Mouse (Mus musculus) liver, embryonic 15.5 days (tissue): ENCODE measurements around the gene Il17ra. TPM values are rescaled to one million over a fixed set of nuclear protein-coding genes. Genes with fewer than 3 reads are reported as not detected.

Source experiments
- ATAC-seq: fragments of 200-750 bp; cut with Nextera tagmentation; 2 replicates; pipeline ENCODE4 v1.8.0; 2017; ENCODE audit warnings: moderate number of reproducible peaks, mild to moderate bottlenecking, moderate library complexity; ENCODE audit not compliant: insufficient read depth
- H3K27ac ChIP-seq: fragments of 300-500 bp; sonication (generic); replicated peaks from 2 replicates; pipeline ENCODE4 v1.5.1; 2015; ENCODE audit warnings: mild to moderate bottlenecking, inconsistent platforms
- H3K27me3 ChIP-seq: fragments of 300-500 bp; sonication (generic); 2 replicates; pipeline ENCODE4 v1.6.1; 2015; ENCODE audit warnings: mild to moderate bottlenecking, inconsistent platforms
- H3K36me3 ChIP-seq: fragments of 300-500 bp; sonication (generic); replicated peaks from 2 replicates; pipeline ENCODE4 v1.6.1; 2015; ENCODE audit warnings: moderate library complexity, mild to moderate bottlenecking, inconsistent platforms
- H3K4me1 ChIP-seq: fragments of 300-500 bp; sonication (generic); replicated peaks from 2 replicates; pipeline ENCODE4 v1.6.1; 2015; ENCODE audit warnings: inconsistent platforms
- H3K4me2 ChIP-seq: fragments of 300-500 bp; sonication (generic); 2 replicates; pipeline ENCODE4 v1.6.1; 2015; ENCODE audit warnings: moderate library complexity, mild to moderate bottlenecking, inconsistent platforms
- H3K4me3 ChIP-seq: fragments of 300-500 bp; sonication (generic); replicated peaks from 2 replicates; pipeline ENCODE4 v1.5.1; 2015; ENCODE audit warnings: mild to moderate bottlenecking, inconsistent platforms
- H3K9ac ChIP-seq: fragments of 300-500 bp; sonication (generic); 2 replicates; pipeline ENCODE4 v1.6.1; 2015; ENCODE audit warnings: moderate library complexity, mild to moderate bottlenecking, inconsistent platforms
- H3K9me3 ChIP-seq: fragments of 300-500 bp; sonication (generic); replicated peaks from 2 replicates; pipeline ENCODE4 v1.6.1; 2016; ENCODE audit warnings: inconsistent platforms
- WGBS: fragments of 180-500 bp; shearing (Covaris S2); methylation state at CpG from one replicate; pipeline ENCODE4 v1.1.7; 2015; ENCODE audit warnings: mixed read lengths; ENCODE audit not compliant: insufficient replicate concordance; 5-methylcytosine and 5-hydroxymethylcytosine counted together
- polyA plus RNA-seq: library from polyadenylated mRNA; unstranded; fragments of >200 nt; fragmentation: Nextera tagmentation; extraction: Ambion mirVana; gene quantifications from 2 replicates; pipeline ENCODE4 v1.2.1, GENCODE M21; 2015

Gene Il17ra
- polyA plus RNA-seq, result 10.4 and 12.1 TPM in 2 replicates

DNA sequence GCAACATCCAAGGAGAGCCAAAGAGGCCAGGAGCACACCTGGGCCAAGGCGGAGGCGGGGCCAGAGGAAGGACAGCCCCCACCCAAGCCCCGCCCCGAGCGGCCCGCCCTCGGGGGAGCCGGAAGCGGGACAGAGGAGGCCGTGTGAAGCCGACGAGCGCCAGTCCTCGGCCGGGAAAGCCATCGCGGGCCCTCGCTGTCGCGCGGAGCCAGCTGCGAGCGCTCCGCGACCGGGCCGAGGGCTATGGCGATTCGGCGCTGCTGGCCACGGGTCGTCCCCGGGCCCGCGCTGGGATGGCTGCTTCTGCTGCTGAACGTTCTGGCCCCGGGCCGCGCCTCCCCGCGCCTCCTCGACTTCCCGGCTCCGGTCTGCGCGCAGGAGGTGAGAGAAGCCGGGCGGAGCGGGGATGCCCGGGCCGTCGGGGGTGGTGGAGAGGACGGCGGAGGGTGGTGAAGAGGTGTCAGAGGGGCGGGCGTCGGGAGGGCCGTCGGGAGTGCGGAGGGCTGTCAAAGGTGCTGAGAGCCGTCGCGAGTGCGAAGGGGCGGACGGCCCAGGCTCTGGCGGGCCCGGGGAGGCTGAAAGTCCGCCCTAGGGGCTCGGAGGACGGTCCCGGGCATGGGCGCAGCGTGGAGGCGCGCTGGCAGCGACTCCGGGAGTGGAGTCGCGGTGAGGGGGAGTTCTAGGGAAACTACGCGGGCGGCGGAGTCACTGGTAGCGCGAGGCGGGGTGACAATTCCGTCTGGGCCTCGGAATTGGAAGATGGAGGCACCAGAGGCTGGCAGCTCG, at the start of gene Il17ra:
Gene Il17ra, plus strand, starts transcription at position 162 of the 786 bp plus-strand sequence.
- Histone ChIP-seq H3K36me3 (no peaks in the 10 kb centered on the region), H3K27me3 (peaks cover 23% of the 10 kb centered on the region), H3K9me3 (no peaks in the 10 kb centered on the region), H3K9ac (peak within 1 kb of the TSS; percentile 83), H3K4me1 (peaks cover 55% of the 10 kb centered on the region), H3K27ac (peak within 1 kb of the TSS; percentile 79), H3K4me3 (peak within 1 kb of the TSS; percentile 83), H3K4me2 (peak within 1 kb of the TSS; percentile 99)
- under 1% methylated on average over 90 of the region's 90 CpGs for WGBS
- peak; percentile 86 for ATAC-seq

DNA sequence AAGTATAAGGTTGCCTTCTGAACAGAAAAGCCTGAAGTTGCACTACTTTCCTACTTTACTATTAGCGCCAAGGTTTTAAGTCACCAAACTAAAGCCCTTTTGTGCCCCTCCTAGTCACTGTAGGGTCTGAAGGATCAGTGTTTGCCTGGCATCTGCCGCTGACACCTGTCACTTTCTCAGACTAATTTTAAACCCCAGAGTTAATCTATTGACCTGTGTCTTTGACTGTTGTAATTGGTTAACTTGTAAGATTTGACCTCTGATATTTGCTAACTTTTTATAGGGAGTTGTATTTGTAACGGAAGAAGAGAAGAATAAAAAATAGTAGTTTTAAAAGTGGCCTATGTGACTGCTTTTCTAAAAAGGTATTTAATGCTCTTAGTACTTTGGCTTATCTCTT, 24.9 kb upstream of the Il17ra start:
- no peaks in the 10 kb centered on the region for H3K9me3 ChIP-seq

DNA sequence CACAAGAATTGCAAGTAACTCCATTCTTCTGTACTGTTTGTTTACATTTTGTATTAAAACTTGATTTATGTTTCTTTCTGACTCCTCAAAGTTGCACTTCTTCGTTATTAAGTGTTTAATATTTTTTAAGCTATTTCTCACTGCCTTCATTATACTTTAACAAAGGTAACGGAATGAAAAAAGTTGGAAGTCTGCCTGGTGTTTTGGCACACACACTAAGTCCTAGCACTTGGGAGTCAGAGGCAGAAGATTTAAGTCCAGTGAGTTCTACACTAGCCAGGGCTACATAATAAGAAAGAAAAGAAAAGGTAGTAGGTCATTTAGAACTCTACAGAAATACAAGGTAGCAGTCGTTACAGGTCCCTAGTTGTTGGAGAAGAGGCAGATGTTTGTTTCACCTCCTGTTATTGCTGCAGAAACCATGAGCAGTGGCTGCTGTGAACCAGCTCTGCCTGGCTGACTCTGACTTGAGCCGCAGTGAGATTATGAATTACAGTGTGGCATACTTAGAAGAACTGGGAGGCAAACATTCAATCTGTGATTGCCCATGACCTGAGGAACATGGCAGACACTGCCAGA, 20.8 kb upstream of the Il17ra start:
- ATAC-seq, result no peak
- H3K4me2 ChIP-seq, result no peak overlapping the region
- no peak overlapping the region for H3K27ac ChIP-seq
- H3K9ac ChIP-seq, result no peak overlapping the region
- H3K4me1 ChIP-seq, result no peaks in the 10 kb centered on the region; the same call in 1 of the 2 replicates
- peaks cover 43% of the 10 kb centered on the region for H3K36me3 ChIP-seq
- WGBS, result 79% methylated on average over 4 of the region's 4 CpGs
- no peaks in the 10 kb centered on the region for H3K27me3 ChIP-seq
- no peak overlapping the region for H3K4me3 ChIP-seq
- H3K9me3 ChIP-seq, result no peaks in the 10 kb centered on the region

More for the DNA sequence above, 24.9 kb upstream of the Il17ra start:
- H3K27ac ChIP-seq, result no peak overlapping the region
- H3K36me3 ChIP-seq, result peaks cover 64% of the 10 kb centered on the region
- 79% methylated on average over 3 of the region's 3 CpGs for WGBS
- no peak overlapping the region for H3K9ac ChIP-seq
- no peaks in the 10 kb centered on the region; the same call in 1 of the 2 replicates for H3K4me1 ChIP-seq
- no peak for ATAC-seq
- no peaks in the 10 kb centered on the region for H3K27me3 ChIP-seq
- no peak overlapping the region for H3K4me2 ChIP-seq
- no peak overlapping the region for H3K4me3 ChIP-seq

DNA sequence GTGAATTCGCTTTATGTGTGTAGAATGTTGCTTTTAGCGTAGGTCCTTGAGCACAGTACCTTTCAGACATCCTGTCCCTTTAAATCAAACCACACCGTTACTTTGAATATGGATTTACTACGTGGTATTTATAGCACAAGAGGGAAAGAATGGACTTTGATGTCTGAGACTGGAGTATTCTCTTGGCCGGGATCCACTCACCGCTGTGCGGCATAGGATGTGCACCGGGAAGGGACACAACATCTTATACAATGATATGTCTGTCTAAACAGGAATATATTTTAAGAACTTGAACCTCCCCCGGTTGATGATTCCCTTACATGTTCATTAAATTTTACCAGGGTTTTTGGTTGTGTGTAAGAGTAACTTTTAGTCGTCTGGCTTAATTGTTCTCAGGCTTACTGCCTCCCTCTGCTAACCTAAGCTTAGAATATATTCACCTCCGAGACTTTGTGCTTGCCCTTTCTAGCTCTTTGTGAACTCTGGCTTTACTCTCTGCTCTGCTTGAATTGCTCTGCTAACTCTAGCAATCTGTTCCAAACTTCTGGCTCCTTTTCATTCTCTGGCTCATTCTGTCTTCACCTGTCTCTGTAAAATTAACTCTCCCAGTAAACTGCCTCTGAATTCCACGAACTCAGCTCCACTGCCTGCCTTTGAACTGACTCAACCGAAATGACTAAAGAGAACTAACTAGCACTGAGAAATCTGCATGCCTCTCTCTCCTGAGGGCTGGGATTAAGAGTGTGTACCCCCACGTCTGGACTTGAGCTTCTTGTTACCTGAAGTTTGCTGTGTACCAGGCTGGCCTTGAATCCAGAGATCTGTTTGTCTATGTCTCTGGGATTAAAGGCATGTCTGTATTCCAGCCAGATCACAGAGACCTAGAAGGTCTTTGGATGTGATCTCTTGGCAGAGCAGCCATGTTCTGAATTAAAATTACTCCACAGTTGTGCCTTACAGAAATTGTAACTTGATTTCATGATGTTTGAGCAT, 19.4 kb upstream of the Il17ra start:
- H3K9ac ChIP-seq, result no peak overlapping the region
- H3K27ac ChIP-seq, result no peak overlapping the region
- no peak for ATAC-seq
- H3K4me1 ChIP-seq, result no peaks in the 10 kb centered on the region; the same call in 1 of the 2 replicates
- H3K9me3 ChIP-seq, result no peaks in the 10 kb centered on the region
- 82% methylated on average over 14 of the region's 14 CpGs for whole genome bisulfite sequencing
- no peak overlapping the region for H3K4me2 ChIP-seq
- peaks cover 33% of the 10 kb centered on the region for H3K36me3 ChIP-seq
- no peak overlapping the region for H3K4me3 ChIP-seq
- no peaks in the 10 kb centered on the region for H3K27me3 ChIP-seq

DNA sequence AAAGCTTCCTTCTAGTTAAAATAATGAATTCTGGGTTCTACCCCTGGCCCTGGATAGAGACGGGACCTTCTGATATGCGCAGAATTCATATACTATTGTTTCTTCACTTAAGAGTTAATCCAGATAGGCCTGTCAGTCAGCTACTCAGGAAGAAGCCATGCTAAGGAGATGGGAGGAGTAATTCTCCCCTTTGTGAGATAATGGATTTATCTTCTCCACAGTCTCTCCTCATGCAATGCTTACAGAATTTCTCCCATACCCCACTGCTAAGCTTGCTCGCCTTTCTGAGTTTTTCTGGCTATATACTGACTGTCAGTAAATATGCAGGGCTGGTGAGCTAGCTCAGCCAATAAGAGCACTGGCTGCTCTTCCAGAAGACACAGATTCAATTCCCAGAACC, 12.8 kb upstream of the Il17ra start:
- Histone ChIP-seq H3K27me3 (no peaks in the 10 kb centered on the region), H3K9ac (no peak overlapping the region), H3K9me3 (no peaks in the 10 kb centered on the region), H3K36me3 (no peaks in the 10 kb centered on the region), H3K4me1 (peaks cover 25% of the 10 kb centered on the region), H3K27ac (no peak overlapping the region), H3K4me3 (no peak overlapping the region), H3K4me2 (no peak overlapping the region)
- WGBS, result 49% methylated on average over 3 of the region's 3 CpGs
- no peak for ATAC-seq

DNA sequence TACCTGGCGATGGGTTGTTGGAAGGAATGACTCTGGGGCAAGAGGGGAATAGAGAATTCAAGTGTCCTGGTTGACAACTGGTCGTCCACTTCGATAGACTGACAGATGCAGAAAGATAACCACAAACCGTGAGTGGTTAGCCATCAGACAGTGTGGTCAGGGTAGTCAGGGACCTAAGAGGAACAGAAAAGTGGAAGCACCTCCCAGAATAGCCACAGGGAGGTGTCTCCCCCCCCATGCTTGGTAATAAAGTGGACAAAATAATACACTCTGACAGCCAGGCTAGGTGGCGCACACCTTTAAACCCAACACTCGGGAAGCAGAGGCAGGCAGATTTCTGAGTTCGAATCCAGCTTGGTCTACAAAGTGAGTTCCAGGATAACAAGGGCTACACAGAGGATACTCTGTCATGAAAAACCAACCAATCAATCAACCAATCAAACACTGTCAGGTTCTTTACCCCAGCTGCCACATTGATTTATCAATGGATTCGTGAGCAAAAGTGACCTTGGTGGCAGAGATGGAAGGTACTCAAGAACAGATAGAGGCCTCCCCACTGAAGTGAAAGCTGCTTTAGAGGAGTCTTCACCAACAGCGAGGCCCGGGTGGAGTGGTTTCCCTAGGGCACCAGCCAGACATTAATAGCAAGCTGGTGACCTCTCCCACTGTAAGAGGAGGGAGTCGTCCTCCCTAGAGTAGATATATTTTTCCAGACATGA, 10.5 kb upstream of the Il17ra start:
- 32% methylated on average over 11 of the region's 11 CpGs for WGBS
- no peak for ATAC-seq
- H3K9ac ChIP-seq, result no peak overlapping the region
- no peaks in the 10 kb centered on the region for H3K27me3 ChIP-seq
- H3K9me3 ChIP-seq, result no peaks in the 10 kb centered on the region
- no peak overlapping the region for H3K27ac ChIP-seq
- no peaks in the 10 kb centered on the region for H3K36me3 ChIP-seq
- H3K4me1 ChIP-seq, result peaks cover 25% of the 10 kb centered on the region
- no peak overlapping the region for H3K4me3 ChIP-seq
- no peak overlapping the region for H3K4me2 ChIP-seq

DNA sequence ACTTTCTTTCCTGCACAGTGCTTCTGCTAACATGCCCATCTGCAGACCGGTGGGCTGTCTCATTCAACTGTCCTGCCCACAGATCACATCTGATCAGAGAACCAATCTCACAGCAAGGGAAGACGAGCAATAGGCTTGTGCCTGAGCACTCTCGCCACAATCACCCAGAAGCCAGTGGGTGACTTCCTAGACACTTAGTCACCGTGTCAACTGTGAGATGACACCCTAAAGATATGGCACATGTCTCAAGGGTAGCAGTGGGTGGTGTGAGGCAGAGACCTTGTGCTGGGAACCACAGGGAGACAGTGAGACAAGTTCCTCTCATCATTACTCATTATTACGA, 10.0 kb upstream of the Il17ra start:
- Histone ChIP-seq H3K4me1 (peaks cover 25% of the 10 kb centered on the region), H3K27me3 (no peaks in the 10 kb centered on the region), H3K36me3 (no peaks in the 10 kb centered on the region), H3K9me3 (no peaks in the 10 kb centered on the region), H3K9ac (no peak overlapping the region), H3K27ac (no peak overlapping the region), H3K4me3 (no peak overlapping the region), H3K4me2 (no peak overlapping the region)
- no peak for ATAC-seq
- 32% methylated on average over 5 of the region's 5 CpGs for WGBS

DNA sequence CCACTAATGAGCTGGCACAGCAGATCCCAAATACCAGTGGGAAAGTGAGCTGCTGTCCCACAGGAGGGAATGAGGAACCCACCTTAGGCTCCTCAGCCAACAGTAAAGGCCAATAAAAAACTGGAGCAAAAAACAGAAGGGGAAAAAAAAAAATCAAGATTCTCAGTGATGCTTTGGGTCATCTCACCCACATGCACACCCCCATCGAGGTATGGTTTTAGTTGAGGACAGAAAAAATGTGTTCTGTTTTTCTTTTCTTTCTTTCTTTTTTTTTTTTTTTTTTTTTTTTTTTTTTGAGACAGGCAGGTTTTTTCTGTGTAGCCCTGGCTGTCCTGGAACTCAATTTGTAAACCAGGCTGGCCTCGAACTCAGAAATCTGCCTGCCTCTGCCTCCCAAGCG, 9.5 kb upstream of the Il17ra start:
- H3K27me3 ChIP-seq, result no peaks in the 10 kb centered on the region
- H3K4me3 ChIP-seq, result no peak overlapping the region
- ATAC-seq, result no peak
- 71% methylated on average over 3 of the region's 3 CpGs for WGBS
- no peak overlapping the region for H3K27ac ChIP-seq
- no peaks in the 10 kb centered on the region for H3K9me3 ChIP-seq
- peaks cover 25% of the 10 kb centered on the region for H3K4me1 ChIP-seq
- H3K36me3 ChIP-seq, result no peaks in the 10 kb centered on the region
- no peak overlapping the region for H3K4me2 ChIP-seq
- no peak overlapping the region for H3K9ac ChIP-seq

DNA sequence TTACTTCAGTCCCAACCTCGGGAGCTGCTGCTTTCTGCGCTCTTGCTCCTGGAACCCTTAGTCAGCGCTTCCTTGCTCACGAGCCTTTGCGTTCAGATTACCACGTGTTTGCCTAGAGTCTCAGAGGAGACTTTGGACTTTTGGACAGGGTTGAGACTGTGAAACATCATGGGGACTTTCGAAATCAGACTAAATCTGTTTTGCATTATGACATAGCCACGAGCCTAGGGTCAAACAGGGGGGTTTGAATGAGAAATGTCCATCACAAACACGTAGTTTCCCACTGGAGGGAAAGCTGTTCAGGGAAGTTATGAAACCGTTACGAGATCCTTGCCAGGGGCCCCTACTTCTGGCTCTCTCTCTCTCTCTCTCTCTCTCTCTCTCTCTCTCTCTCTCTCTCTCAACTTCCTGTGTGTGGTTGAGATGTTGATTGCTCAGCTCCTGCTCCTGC, 8.4 kb upstream of the Il17ra start:
- Histone ChIP-seq H3K27ac (peak overlapping the region; percentile 38; the same call in 1 of the 2 replicates), H3K36me3 (no peaks in the 10 kb centered on the region), H3K4me2 (peak overlapping the region; percentile 40), H3K9ac (no peak overlapping the region), H3K9me3 (no peaks in the 10 kb centered on the region), H3K4me3 (no peak overlapping the region), H3K4me1 (peaks cover 25% of the 10 kb centered on the region), H3K27me3 (no peaks in the 10 kb centered on the region)
- WGBS, result 7% methylated on average over 11 of the region's 11 CpGs
- peak; percentile 72 for ATAC-seq

DNA sequence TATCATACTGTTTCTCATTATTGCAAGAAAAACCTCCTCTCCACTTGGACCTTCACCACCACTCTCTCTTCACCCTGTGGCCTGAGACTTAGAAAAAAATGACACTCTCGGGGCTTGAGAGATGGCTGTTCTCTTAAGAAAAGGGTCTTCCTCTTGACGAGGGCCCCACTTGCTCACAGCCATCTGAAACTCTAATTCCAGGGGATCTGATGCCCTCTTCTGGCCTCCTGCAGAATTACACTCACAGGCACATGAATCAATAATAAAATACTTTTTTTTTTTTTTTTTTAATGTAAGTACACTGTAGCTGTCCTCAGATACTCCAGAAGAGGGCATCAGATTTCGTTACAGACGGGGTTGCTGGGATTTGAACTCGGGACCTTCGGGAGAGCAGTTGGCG, 6.0 kb upstream of the Il17ra start:
- WGBS, result 40% methylated on average over 7 of the region's 7 CpGs

More for the DNA sequence above, 6.0 kb upstream of the Il17ra start:
- ATAC-seq, result no peak
- Histone ChIP-seq H3K27me3 (peaks cover 16% of the 10 kb centered on the region), H3K9me3 (no peaks in the 10 kb centered on the region), H3K4me2 (no peak overlapping the region), H3K9ac (no peak overlapping the region), H3K36me3 (no peaks in the 10 kb centered on the region), H3K4me1 (peaks cover 22% of the 10 kb centered on the region), H3K4me3 (no peak overlapping the region), H3K27ac (no peak overlapping the region)
